Mouse (Mus musculus) testis, adult 10 weeks (tissue): ENCODE results near the gene Heatr5b. TPM values are rescaled to one million over a fixed set of nuclear protein-coding genes. Genes with fewer than 3 reads are reported as not detected.

Source experiments
- polyA plus RNA-seq: library from polyadenylated mRNA; stranded (reverse); fragments of 350-450 nt; fragmentation: Illumina TruSeq; extraction: RNeasy Lipid Tissue Mini Kit (QIAGEN cat#74804); gene quantifications from one replicate; pipeline ENCODE4 v1.2.3, GENCODE M21; 2014; ENCODE audit warnings: low read depth, low replicate concordance

Heatr5b gene
- 12.4 TPM for polyA plus RNA-seq

DNA sequence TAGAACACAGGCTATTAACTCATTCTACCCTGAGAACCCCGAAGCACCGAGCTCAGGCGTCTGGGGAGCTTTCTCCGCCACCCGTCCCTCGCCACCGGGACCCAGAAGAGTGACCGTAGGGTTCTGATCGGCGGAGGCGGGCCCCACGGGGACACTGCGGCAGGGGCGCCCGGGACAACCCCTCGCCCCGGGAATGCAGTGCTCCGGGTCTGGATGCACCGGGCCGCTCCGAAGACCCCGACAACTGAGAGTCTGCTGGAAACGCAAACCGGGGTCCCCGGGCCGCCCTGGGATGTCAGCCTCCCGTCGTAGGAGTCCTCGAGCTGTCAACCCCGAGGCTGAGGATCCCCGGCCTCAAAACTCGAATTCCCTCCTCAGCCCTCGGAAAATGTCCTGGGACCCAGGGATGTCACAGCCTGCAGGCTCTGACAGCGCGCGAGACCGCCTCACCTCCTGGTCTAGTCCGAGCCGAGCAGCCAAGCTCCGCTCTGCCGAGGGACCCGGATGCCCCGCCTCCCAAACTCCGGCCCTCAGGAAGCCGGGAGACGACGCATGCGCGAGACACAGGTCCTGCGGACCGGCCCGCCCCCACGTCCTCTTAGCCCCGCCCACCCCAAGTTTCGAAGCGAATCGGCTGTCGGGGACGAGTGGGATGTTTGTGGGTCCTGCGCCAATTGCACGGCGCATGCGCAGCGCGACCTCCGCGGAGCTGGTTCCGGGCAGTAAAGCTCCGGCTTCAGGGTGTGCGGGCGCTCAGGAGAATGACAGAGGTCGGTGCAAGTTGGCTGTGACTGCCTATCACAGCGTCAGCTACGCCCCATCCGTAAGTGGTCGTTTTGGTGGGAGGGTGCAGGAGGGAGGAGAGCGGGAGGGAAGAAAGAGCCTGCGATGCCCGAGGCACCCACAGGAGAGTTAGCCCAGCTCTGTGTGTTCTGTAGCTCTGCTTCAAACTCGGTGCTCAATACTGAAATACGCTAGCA, at the start of gene Heatr5b, which contains the start of gene Gpatch11:
Heatr5b (minus strand) TSS at position 509 of the 980 bp plus-strand sequence.
Gpatch11 (plus strand) TSS at position 712 of the 980 bp plus-strand sequence.

DNA sequence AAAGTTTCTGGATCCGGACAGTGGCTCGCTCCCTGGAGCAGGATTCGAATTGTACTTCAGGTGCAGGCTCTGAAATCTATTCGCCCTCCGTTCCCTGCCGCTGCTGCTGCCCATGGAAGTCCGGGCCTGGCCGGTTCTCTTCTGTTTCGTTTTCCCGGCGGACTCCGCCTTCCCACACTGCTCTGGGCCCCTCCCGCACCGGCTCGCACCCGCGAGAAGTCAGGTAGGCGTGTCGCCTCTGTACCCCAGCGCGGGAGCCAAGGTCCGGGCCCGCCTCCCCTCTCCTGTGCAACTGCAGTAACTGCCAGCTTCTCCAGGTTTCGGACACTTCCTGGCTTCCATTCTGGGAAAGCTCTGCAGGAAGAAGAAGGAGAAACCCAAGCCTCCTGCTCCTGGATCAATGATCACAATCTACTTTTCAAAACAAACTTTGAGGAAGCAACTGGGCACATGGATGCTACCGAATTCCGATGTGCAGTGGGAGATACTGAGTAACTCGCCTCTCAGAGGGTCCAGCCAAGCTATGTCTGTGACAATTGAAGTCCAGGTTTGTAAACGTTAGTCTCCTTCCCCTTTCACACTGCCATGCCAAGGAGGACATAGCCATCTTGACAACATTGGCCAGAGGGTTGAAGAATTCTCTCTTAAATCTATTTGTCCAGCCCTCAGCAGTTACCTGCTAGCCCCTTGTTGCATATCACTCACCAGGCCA, 47.4 kb upstream of the Heatr5b start, which contains the start of gene Eif2ak2:
Eif2ak2 (minus strand) TSS at position 173 of the 712 bp plus-strand sequence.

DNA sequence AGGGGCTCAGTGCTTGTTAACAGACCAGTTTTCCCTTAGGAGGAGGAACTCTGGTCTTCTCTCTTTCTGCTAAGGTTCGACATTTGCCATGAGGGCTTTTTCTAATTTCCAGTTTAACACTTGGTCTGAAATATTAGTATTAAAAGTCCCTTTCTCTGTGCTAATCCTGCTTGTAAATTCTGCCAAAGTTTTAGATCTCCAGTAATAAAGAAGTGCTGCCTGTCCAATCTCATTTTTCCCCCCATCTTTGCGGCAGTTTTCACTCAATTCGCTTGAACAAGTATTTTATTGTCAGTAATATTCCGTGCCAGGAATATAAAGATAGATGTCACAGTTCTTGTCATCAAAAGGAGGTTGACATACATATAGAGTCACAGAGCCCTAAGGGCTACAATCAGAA, 98.1 kb downstream of the Heatr5b start, which contains the start of gene Strn:
Strn (minus strand) TSS at position 101 of the 400 bp plus-strand sequence.

Other genes with a start within 250 kb of the Heatr5b start
- 12.8 TPM for gene Strn, start 98.2 kb downstream of the Heatr5b start, polyA plus RNA-seq
- gene Gpatch11, start 203 bp upstream of the Heatr5b start, polyA plus RNA-seq: 33.4 TPM
- gene Eif2ak2, start 47.2 kb upstream of the Heatr5b start, polyA plus RNA-seq: 22.7 TPM
- 2.1 TPM for gene Sult6b1, start 71.6 kb upstream of the Heatr5b start, polyA plus RNA-seq
- gene Cebpzos, start 81.1 kb upstream of the Heatr5b start, polyA plus RNA-seq: 26.6 TPM
- 53.9 TPM for gene Cebpz, start 101.7 kb upstream of the Heatr5b start, polyA plus RNA-seq
- gene Ndufaf7, start 101.8 kb upstream of the Heatr5b start, polyA plus RNA-seq: 67.9 TPM
- gene Prkd3, start 185.5 kb upstream of the Heatr5b start, polyA plus RNA-seq: 17.7 TPM
- gene Qpct, start 216.5 kb upstream of the Heatr5b start, polyA plus RNA-seq: 86.1 TPM